Mouse (Mus musculus) midbrain, postnatal 0 days (tissue): ENCODE measurements at regions not wholly inside any gene's neighbourhood (a gene's known extent, or its start where the extent isn't known, plus 50 kb on each side); places are given as distances from the start of the nearest gene placed in this dataset.

Source experiments
- ATAC-seq: fragments of 200-750 bp; cut with Nextera tagmentation; 2 replicates; pipeline ENCODE4 v1.8.0; 2017; ENCODE audit warnings: moderate number of reproducible peaks, mild to moderate bottlenecking, moderate TSS enrichment, moderate library complexity; ENCODE audit not compliant: low FRiP score
- DNase-seq: peaks from one replicate; pipeline ENCODE4 v3.0.0-alpha.2; 2015; ENCODE audit warnings: low spot score
- H3K27ac ChIP-seq: fragments of 300-500 bp; sonication (generic); 2 replicates; pipeline ENCODE4 v1.5.1; 2014; ENCODE audit warnings: low read depth, mild to moderate bottlenecking, low read length, mixed read lengths
- H3K27me3 ChIP-seq: fragments of 300-500 bp; sonication (generic); 2 replicates; pipeline ENCODE4 v1.6.1; 2014; ENCODE audit warnings: low read length, control low read depth, mixed read lengths; ENCODE audit not compliant: insufficient read depth
- H3K36me3 ChIP-seq: fragments of 300-500 bp; sonication (generic); 2 replicates; pipeline ENCODE4 v1.6.1; 2014; ENCODE audit warnings: low read length, control low read depth, mixed read lengths; ENCODE audit not compliant: insufficient read depth
- H3K4me1 ChIP-seq: fragments of 300-500 bp; sonication (generic); 2 replicates; pipeline ENCODE4 v1.6.1; 2014; ENCODE audit warnings: mild to moderate bottlenecking, control low read depth, antibody characterized with exemption, low read length, mixed read lengths; ENCODE audit not compliant: insufficient read depth
- H3K4me2 ChIP-seq: fragments of 300-500 bp; sonication (generic); 2 replicates; pipeline ENCODE4 v1.6.1; 2014; ENCODE audit warnings: low read depth, mild to moderate bottlenecking, low read length, mixed read lengths; ENCODE audit not compliant: poor library complexity, severe bottlenecking
- H3K4me3 ChIP-seq: fragments of 300-500 bp; sonication (generic); 2 replicates; pipeline ENCODE4 v1.5.1; 2014; ENCODE audit warnings: low read depth, mild to moderate bottlenecking, low read length, moderate library complexity
- H3K9ac ChIP-seq: fragments of 300-500 bp; sonication (generic); replicated peaks from 2 replicates; pipeline ENCODE4 v1.6.1; 2014; ENCODE audit warnings: mild to moderate bottlenecking, low read length, moderate library complexity, mixed read lengths; ENCODE audit not compliant: poor library complexity, severe bottlenecking
- H3K9me3 ChIP-seq: fragments of 300-500 bp; sonication (generic); 2 replicates; pipeline ENCODE4 v1.6.1; 2016; ENCODE audit warnings: low read length, control low read depth
- CTCF ChIP-seq: IDR thresholded peaks from 2 replicates; pipeline ENCODE4 v1.5.1; 2016; ENCODE audit warnings: antibody characterized with exemption, mild to moderate bottlenecking
- WGBS: fragments of 180-500 bp; shearing (Covaris S2); extraction: QIAGEN DNeasy Blood & Tissue Kit; methylation state at CpG from one replicate; pipeline ENCODE4 v1.1.7; 2014; 5-methylcytosine and 5-hydroxymethylcytosine counted together

GRCm38 (mm10) chr14:113669386-113669785 lies 355.0 kb downstream of the Tpm3-rs7 start:
- Histone ChIP-seq H3K27ac (no peak overlapping the region), H3K4me1 (no peaks in the 10 kb centered on the region), H3K9ac (no peak overlapping the region), H3K4me2 (no peak overlapping the region), H3K36me3 (no peaks in the 10 kb centered on the region), H3K9me3 (no peaks in the 10 kb centered on the region), H3K27me3 (no peaks in the 10 kb centered on the region), H3K4me3 (no peak overlapping the region)
- ATAC-seq: no peak
- no peak for TF ChIP-seq CTCF
- no peak for DNase-seq
- 90% methylated on average over 2 of the region's 2 CpGs for WGBS

GRCm38 (mm10) chr14:113710953-113711352 lies 396.5 kb downstream of the Tpm3-rs7 start:
- Histone ChIP-seq H3K27ac (no peak overlapping the region), H3K9me3 (no peaks in the 10 kb centered on the region), H3K36me3 (no peaks in the 10 kb centered on the region), H3K27me3 (no peaks in the 10 kb centered on the region), H3K9ac (no peak overlapping the region), H3K4me1 (no peaks in the 10 kb centered on the region), H3K4me2 (no peak overlapping the region), H3K4me3 (no peak overlapping the region)
- ATAC-seq: no peak
- TF ChIP-seq CTCF: no peak
- no peak for DNase-seq
- 66% methylated on average over 2 of the region's 2 CpGs for WGBS
